Mouse (Mus musculus) R1 (cell line): Measurements from ENCODE around the gene Tmed9.

Source experiments
- DNase-seq: peaks from one replicate; pipeline ENCODE4 v3.0.0-alpha.2; 2018; ENCODE audit warnings: low read depth, low spot score

The Tmed9 gene

DNA sequence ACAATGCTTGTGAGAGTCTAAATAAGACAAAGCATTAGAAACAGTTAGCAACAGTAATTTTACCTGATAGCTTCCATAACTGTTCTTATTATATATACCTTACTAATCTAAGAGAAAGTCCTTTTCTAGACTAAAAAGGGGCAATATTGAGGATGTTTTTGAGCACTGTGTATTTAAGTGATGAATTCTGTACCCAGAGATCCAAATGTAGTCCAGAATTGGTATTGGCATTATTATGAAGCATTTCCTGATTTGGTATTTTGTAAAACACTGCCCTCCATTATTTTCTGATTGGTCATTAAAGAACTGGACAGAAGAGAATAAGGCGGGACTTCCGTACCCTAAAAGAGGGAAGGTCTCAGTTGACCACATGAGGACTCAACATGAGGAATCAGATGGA lies at the start of gene Tmed9:
Tmed9 (plus strand) TSS at position 301 of the 400 bp plus-strand sequence.
- DNase-seq = no peak

DNA sequence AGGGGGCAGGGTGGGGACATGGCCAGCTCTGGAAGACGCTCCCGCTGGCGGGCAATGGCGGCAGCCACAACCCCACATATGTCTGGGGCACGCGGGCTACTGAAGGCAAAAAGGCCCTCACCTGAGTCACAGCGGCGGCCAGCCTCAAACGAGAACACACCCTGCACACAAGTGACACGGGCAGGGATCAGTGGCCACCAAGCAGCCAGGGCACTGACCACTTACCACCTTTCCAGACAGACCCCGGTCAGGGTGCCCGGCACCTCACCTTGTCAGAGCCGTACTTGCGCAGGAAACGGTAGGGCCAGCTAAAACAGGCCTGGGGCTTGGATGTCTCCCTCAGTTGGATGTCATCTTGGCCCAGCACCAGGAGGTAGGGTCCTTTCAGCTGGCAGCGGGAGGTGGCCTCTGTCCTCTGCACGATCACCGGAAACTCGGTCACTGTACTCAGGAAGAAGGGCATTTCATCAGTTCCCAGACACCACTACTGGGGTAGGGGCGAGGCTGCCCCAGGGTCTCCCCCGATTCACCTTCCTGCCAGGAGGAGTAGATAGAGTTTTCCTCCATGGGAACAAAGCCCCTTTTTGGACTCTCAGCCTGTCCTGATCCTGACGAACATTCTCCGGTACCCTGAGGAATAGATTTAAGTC lies 49.5 kb upstream of the Tmed9 start:
- DNase-seq = no peak

- no peak for DNase-seq
Measured at GRCm38 (mm10) chr13:55525733-55526553, 47.6 kb upstream of the Tmed9 start.

DNA sequence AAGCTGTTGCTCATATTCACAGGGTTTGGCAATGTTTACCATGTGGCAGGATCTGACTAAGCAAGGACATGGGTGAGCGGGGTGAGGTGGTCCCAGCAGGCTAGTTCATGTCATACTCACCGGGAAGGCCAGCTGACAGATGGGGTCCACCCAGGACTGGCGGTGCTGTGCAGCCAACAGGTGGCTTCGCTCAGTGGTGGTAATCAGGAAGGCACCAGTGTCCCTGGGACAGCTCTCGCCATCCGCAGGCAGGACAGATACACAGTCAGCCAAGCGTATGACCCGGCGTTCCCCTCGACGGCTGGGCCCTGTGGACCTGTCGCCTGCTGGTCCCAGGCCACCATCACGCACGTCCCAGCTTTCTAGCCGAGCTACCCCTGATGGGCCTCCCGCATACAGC lies 46.3 kb upstream of the Tmed9 start:
- no peak for DNase-seq

GRCm38 (mm10) chr13:55527834-55528772 lies 45.4 kb upstream of the Tmed9 start:
- no peak for DNase-seq

DNA sequence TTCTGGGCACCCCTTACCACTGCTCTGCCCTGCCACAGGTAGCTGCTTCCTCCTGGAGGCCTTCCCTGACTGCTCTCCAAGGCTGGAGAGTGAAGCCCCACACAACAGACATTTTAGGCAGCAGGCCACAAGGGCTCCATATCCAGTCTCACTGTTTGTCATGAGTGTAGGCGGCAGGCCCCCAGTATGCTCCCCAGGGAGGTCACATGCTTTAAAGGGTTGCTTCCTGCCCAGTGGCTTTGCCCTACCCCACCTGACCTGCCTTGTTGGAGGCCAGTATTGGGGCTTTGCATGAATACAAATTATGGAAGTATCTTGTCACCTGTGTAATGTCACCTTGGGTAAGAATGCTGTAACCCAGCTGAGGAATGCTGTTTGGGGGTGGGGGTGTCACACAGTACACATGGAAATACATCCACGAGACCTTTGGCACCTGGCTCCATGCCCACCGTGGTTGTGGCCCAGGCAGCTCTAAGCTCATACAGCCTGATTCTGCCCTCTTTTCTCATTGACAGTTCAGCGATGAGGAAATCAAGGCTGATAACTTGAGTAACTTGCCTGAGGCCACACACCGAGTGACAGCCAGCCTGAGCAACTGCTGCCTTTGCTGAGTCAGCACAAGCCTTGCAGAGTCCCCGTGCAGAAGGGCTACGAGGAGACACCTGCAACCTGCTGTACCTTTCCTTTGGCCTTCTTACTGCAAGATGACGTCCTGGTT lies 44.2 kb upstream of the Tmed9 start, which contains the start of gene Dok3:
Dok3 (minus strand) TSS at position 99 of the 718 bp plus-strand sequence.
- DNase-seq = no peak

- DNase-seq = no peak
Measured at GRCm38 (mm10) chr13:55535191-55535590, 38.3 kb upstream of the Tmed9 start.

DNA sequence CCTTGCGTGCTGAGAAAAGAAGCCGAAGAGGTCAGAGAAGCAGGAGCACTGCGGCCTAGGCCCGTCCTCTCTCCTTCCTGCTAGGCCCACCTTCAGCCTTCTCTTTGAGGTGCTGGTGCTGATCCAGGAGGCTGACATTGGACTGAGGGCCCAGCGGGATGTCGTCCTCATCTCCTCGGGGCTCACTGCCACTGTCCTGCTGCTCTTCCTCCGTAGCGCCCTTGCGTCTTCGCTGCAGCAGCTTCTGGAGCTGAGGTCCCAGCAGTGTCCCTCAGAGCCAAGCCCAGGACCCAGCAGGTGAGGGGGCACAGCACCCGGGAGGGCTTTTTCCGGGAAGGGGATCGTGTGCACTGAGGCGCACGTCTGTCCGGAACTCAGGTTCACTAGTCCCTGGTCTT lies 37.7 kb upstream of the Tmed9 start:
- no peak for DNase-seq

DNA sequence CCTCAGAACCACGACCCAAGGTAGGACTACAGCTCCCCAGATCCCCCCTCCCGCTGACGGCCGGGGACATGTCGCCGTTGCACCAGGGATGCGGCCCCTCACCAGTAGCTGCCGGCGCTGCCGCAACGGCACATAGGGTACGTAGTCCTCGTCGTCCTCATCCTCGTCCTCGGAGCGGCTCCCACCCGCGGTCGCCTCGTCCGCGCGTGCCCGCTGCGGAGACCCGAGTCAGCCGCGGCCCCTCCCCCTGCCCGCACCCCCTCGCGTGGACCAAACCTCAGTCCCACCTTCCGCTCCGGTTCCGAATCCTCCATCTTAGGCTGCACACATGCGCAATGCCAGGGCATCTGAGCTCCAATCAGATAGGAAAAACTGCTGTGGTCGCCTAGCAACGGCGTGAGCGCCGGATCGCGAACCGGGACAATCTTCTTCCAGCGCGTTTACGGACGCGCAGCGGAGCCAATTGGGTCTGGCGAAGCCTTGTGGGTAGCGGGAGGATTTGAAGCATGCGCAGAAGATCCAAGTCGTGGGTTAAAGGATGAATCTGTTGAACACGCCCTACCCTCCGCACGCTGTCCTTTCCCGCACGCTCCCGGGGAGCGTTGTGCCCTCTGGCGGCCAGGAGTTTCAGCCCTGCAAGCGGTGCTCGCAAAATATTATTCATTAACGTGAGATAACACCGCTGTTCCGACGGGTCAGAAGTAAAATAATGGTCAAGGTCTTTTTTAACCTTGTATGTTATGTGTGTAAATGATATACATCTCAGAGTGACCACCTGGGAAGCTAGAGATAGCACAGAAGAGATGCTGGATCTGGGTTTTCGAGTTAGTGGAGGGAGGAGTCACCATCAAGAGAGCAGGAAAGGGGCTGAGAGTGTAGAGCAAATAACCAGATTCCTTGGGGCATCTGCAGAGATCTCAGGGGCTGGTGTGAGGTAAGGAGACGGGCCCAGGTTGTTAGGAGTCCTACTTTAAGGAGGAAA lies 37.0 kb upstream of the Tmed9 start, which contains the start of gene Ddx41:
Ddx41 (minus strand) TSS at position 465 of the 982 bp plus-strand sequence.
- DNase-seq = peak; percentile 100

- DNase-seq = no peak
Measured at GRCm38 (mm10) chr13:55540933-55541332, 32.6 kb upstream of the Tmed9 start.

GRCm38 (mm10) chr13:55542891-55543290 lies 30.6 kb upstream of the Tmed9 start:
- DNase-seq = no peak

- no peak for DNase-seq
Measured at GRCm38 (mm10) chr13:55543447-55543846, 30.1 kb upstream of the Tmed9 start.

GRCm38 (mm10) chr13:55544792-55545191 lies 28.7 kb upstream of the Tmed9 start:
- no peak for DNase-seq

DNA sequence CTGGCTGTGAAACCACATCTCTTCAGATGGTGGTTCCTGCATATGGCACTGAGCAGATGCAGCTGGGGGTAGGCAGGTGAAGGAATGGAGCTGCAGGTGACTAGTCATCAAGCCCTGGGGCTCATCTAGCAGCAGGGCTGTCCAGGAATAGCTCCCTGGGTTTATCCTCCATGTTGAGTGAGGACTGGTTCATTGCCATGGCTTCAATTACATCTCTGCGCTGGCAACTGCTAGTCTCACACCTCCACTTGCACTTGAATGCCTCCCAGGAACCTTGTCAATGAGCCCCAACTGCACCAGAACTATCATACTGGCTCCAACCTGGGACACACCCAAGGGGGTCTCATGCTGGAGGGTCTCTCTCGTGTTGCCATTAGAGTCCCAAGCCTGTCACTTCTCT lies 25.6 kb upstream of the Tmed9 start:
- DNase-seq = no peak

DNA sequence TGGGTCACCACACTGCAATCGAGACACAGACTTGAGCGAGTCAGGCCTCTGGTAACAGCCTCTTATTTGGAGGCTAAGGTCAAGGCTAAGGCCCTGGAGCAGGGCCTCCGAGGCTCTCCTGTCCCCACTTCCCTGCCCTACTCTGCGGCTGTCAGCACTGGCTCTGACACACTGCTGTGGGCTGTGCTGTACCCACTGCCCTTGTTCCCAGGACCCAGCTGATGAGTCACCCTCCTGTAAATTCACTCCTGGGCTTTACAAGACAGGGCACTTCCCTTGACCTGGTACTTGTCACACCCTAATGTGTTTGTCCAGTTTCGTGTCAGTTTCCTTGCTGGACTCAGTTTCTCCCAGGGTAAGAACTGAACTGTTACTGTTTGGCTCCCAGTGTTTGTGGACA lies 25.1 kb upstream of the Tmed9 start:
- no peak for DNase-seq

DNA sequence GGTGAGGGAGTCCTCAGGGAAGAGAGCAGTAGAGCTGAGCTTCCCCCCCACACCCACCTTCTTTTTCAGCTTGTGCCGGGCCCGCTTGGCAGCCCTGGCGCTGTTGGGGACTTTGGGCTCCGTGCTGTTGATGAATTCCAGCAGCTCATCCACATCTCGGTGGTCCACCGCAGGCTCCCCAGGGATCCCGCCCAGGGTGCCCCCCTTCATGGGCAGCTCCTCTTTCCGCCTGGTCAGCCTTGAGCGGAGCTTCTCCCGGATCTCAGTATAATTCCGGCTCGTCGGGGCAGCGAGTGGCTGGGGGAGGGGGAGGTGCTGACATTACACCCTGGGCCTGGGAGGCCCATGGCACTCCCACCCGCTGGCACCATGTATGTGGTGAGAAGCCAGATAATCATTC lies 24.5 kb upstream of the Tmed9 start:
- no peak for DNase-seq

DNA sequence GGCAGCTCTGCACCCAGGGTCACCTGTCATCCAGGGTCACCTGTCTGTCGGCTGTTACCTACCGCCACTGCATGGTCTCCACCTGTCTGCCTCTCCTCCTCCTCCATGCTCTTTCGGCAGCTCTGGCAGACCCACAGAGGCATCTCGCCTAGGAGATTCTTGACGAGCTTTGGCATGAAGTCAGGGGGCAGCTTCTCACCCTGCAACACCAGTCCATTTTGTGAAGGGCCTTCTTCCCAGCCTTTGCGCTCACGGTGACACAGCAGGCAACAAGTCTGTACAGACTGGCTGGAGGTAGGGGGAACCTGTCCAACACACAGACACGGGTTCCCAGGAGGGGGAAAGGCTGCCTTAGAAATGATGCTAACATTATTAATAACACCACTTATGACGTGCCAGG lies 17.6 kb upstream of the Tmed9 start:
- DNase-seq = no peak

DNA sequence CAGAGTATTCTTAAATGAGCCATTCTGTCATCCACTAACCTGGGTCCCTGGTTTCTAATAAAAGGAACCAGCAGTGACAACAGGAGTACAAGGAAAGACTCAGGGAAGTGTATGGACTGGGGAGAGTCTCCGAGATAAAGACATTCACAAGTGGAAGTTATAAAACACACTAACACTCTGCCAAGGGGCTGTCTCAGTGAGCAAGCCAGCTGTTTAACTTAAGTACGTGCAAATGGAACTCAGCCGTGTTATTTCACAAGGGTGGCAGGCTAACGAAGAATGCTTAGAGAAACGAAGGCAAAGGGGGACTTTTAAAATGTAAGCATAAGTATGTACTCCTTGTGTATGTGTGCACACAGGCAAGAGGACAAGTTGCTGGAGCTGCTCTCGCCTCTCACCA lies 16.0 kb upstream of the Tmed9 start:
- DNase-seq = no peak

GRCm38 (mm10) chr13:55563266-55563879 lies 10.2 kb upstream of the Tmed9 start:
- DNase-seq = no peak

- DNase-seq = no peak
Measured at GRCm38 (mm10) chr13:55567001-55567400, 6.5 kb upstream of the Tmed9 start.
